Mouse (Mus musculus) kidney, embryonic 15.5 days (tissue): ENCODE measurements at regions not wholly inside any gene's neighbourhood (a gene's known extent, or its start where the extent isn't known, plus 50 kb on each side); places are given as distances from the start of the nearest gene placed in this dataset.

ENCODE experiments used
- ATAC-seq: fragments of 200-750 bp; cut with Nextera tagmentation; replicated peaks from 2 replicates; pipeline ENCODE4 v1.8.0; 2017; ENCODE audit warnings: moderate TSS enrichment; ENCODE audit not compliant: low FRiP score
- H3K27ac ChIP-seq: fragments of 300-500 bp; sonication (generic); 2 replicates; pipeline ENCODE4 v1.5.1; 2015; ENCODE audit warnings: mild to moderate bottlenecking, inconsistent platforms
- H3K27me3 ChIP-seq: fragments of 300-500 bp; sonication (generic); 2 replicates; pipeline ENCODE4 v1.6.1; 2015; ENCODE audit warnings: inconsistent platforms
- H3K36me3 ChIP-seq: fragments of 300-500 bp; sonication (generic); 2 replicates; pipeline ENCODE4 v1.6.1; 2015; ENCODE audit warnings: inconsistent platforms
- H3K4me1 ChIP-seq: fragments of 300-500 bp; sonication (generic); 2 replicates; pipeline ENCODE4 v1.6.1; 2015; ENCODE audit warnings: inconsistent platforms
- H3K4me2 ChIP-seq: fragments of 300-500 bp; sonication (generic); 2 replicates; pipeline ENCODE4 v1.6.1; 2015; ENCODE audit warnings: moderate library complexity, mild to moderate bottlenecking, inconsistent platforms
- H3K4me3 ChIP-seq: fragments of 300-500 bp; sonication (generic); replicated peaks from 2 replicates; pipeline ENCODE4 v1.5.1; 2015; ENCODE audit warnings: mild to moderate bottlenecking, inconsistent platforms
- H3K9ac ChIP-seq: fragments of 300-500 bp; sonication (generic); 2 replicates; pipeline ENCODE4 v1.6.1; 2015; ENCODE audit warnings: mild to moderate bottlenecking, inconsistent platforms
- H3K9me3 ChIP-seq: fragments of 300-500 bp; sonication (generic); replicated peaks from 2 replicates; pipeline ENCODE4 v1.6.1; 2016; ENCODE audit warnings: inconsistent platforms
- WGBS: fragments of 180-500 bp; shearing (Covaris S2); methylation state at CpG from one replicate; pipeline ENCODE4 v1.1.7; 2015; ENCODE audit warnings: mixed read lengths; 5-methylcytosine and 5-hydroxymethylcytosine counted together

DNA sequence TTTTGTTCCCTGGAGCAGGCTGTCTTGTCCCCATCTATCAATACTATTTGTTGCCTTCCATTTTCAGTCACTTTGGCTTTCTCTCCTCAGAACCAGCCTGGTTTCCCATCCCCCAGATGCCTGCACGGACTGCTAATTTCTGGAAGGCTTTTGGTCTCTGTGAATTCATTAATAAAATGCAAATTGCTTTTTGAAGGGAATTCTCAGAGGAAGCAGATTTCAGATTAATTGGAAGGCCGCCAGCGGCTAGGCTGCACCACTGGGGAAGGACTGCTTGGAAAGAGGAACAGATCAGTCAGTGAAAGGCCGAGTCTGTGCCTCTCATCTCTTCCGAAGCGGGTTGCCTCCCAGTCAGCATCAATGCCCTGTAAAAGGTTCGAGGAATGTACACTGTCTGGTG lies 73.8 kb downstream of the Gpr6 start:
- WGBS, result 65% methylated on average over 7 of the region's 7 CpGs
- Histone ChIP-seq H3K9ac (no peak overlapping the region), H3K4me2 (no peak overlapping the region), H3K27me3 (no peaks in the 10 kb centered on the region), H3K27ac (no peak overlapping the region), H3K4me3 (no peak overlapping the region), H3K36me3 (no peaks in the 10 kb centered on the region), H3K9me3 (no peaks in the 10 kb centered on the region), H3K4me1 (no peaks in the 10 kb centered on the region)
- ATAC-seq, result no peak

DNA sequence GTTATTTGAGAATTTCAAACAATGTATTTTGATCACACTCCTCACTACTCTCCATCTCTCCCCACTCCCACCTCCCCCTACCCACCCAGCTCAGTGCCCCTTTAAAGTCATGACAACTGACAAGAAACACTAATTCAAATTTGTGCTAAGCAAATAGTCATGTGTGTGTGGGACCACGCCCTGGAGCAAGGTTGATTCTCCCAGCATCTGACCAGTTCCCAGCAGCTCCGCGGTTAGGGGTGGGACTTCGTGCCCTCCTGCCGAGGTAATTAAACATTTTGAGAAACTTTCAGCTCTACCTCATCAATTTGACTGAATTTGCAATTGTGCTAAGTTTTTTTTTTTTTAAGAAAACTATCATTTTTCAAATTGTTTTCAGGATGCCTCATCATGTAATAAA lies 74.5 kb downstream of the Gpr6 start:
- Histone ChIP-seq H3K4me1 (no peaks in the 10 kb centered on the region), H3K27ac (no peak overlapping the region), H3K4me3 (no peak overlapping the region), H3K9me3 (no peaks in the 10 kb centered on the region), H3K4me2 (no peak overlapping the region), H3K9ac (no peak overlapping the region), H3K27me3 (no peaks in the 10 kb centered on the region), H3K36me3 (no peaks in the 10 kb centered on the region)
- ATAC-seq, result no peak
- WGBS, result 55% methylated on average over 5 of the region's 5 CpGs
